Mouse (Mus musculus): ENCODE data around the gene Cdk6.

Gene Cdk6

GRCm38 (mm10) chr5:3502610-3503350, 161.5 kb downstream of the Cdk6 start:
- in situ Hi-C loops (cut with MboI; ENCODE audit: unreplicated experiment in 2 of 2) = loop anchor here in 1 of 2 experiments (5.0 to 10.0 kb wide), 2 partner anchors 95 to 98 kb away; partner anchors contain the start of genes Pex1 and Rbm48

GRCm38 (mm10) chr5:3503373-3503772, 162.1 kb downstream of the Cdk6 start:
- in situ Hi-C loops (cut with MboI; ENCODE audit: unreplicated experiment in 2 of 2) = loop anchor here in 1 of 2 experiments (5.0 to 10.0 kb wide), 2 partner anchors 94 to 99 kb away; partner anchors contain the start of genes Pex1 and Rbm48

GRCm38 (mm10) chr5:3503836-3504323, 162.6 kb downstream of the Cdk6 start:
- in situ Hi-C loops (cut with MboI; ENCODE audit: unreplicated experiment in 2 of 2) = loop anchor here in 1 of 2 experiments (5.0 to 10.0 kb wide), 2 partner anchors 93 to 99 kb away; partner anchors contain the start of genes Pex1 and Rbm48

- in situ Hi-C loops (cut with MboI; ENCODE audit: unreplicated experiment in 2 of 2) = loop anchor here in 1 of 2 experiments (5.0 to 10.0 kb wide), 2 partner anchors 93 to 100 kb away; partner anchors contain the start of genes Pex1 and Rbm48
Observed at GRCm38 (mm10) chr5:3504453-3504852, 163.2 kb downstream of the Cdk6 start.

- in situ Hi-C loops (cut with MboI; ENCODE audit: unreplicated experiment in 2 of 2) = loop anchor here in 1 of 2 experiments (10.0 kb wide), 1 partner anchor 101 kb away; no protein-coding TSS in a partner anchor
Observed at GRCm38 (mm10) chr5:3505553-3505952, 164.3 kb downstream of the Cdk6 start.

- in situ Hi-C loops (cut with MboI; ENCODE audit: unreplicated experiment in 2 of 2) = loop anchor here in 1 of 2 experiments (10.0 kb wide), 1 partner anchor 104 kb away; no protein-coding TSS in a partner anchor
Observed at GRCm38 (mm10) chr5:3508480-3509381, 167.4 kb downstream of the Cdk6 start.

- in situ Hi-C loops (cut with MboI; ENCODE audit: unreplicated experiment in 2 of 2) = loop anchor here in 1 of 2 experiments (10.0 kb wide), 1 partner anchor 105 kb away; no protein-coding TSS in a partner anchor
Observed at GRCm38 (mm10) chr5:3509503-3509902, 168.2 kb downstream of the Cdk6 start.

- in situ Hi-C loops (cut with MboI; ENCODE audit: unreplicated experiment in 2 of 2) = loop anchor here (5.0 kb wide), 2 partner anchors 169 to 284 kb away; partner anchors contain the start of gene Cdk6 (in 1 of the 2)
Observed at GRCm38 (mm10) chr5:3511097-3511795, 170.0 kb downstream of the Cdk6 start.

GRCm38 (mm10) chr5:3512584-3512983, 171.3 kb downstream of the Cdk6 start:
- in situ Hi-C loops (cut with MboI; ENCODE audit: unreplicated experiment in 2 of 2) = loop anchor here (5.0 kb wide), 2 partner anchors 170 to 285 kb away; partner anchors contain the start of gene Cdk6 (in 1 of the 2)

GRCm38 (mm10) chr5:3514901-3515311, 173.6 kb downstream of the Cdk6 start:
- in situ Hi-C loops (cut with MboI; ENCODE audit: unreplicated experiment in 2 of 2) = loop anchor here (5.0 kb wide), 3 partner anchors 173 to 368 kb away; partner anchors contain the start of gene Cdk6 (in 2 of the 2)

GRCm38 (mm10) chr5:3515477-3515876, 174.2 kb downstream of the Cdk6 start:
- in situ Hi-C loops (cut with MboI; ENCODE audit: unreplicated experiment in 2 of 2) = loop anchor here (5.0 kb wide), 3 partner anchors 173 to 368 kb away; partner anchors contain the start of gene Cdk6 (in 1 of the 2)

GRCm38 (mm10) chr5:3516481-3517075, 175.3 kb downstream of the Cdk6 start:
- in situ Hi-C loops (cut with MboI; ENCODE audit: unreplicated experiment in 2 of 2) = loop anchor here (5.0 kb wide), 3 partner anchors 174 to 369 kb away; partner anchors contain the start of gene Cdk6 (in 1 of the 2)

- in situ Hi-C loops (cut with MboI; ENCODE audit: unreplicated experiment in 2 of 2) = no loop called here
Observed at GRCm38 (mm10) chr5:3520493-3521359, 179.4 kb downstream of the Cdk6 start.

GRCm38 (mm10) chr5:3521741-3522140, 180.5 kb downstream of the Cdk6 start:
- in situ Hi-C loops (cut with MboI; ENCODE audit: unreplicated experiment in 2 of 2) = no loop called here

GRCm38 (mm10) chr5:3522826-3523225, 181.5 kb downstream of the Cdk6 start:
- in situ Hi-C loops (cut with MboI; ENCODE audit: unreplicated experiment in 2 of 2) = no loop called here

- in situ Hi-C loops (cut with MboI; ENCODE audit: unreplicated experiment in 2 of 2) = no loop called here
Observed at GRCm38 (mm10) chr5:3527041-3527691, 185.9 kb downstream of the Cdk6 start.

- in situ Hi-C loops (cut with MboI; ENCODE audit: unreplicated experiment in 2 of 2) = no loop called here
Observed at GRCm38 (mm10) chr5:3529585-3530189, 188.4 kb downstream of the Cdk6 start.
